Mouse (Mus musculus): ENCODE data around the gene Rcbtb2. TPM values are rescaled to one million over a fixed set of nuclear protein-coding genes. Genes with fewer than 3 reads are reported as not detected.

Gene Rcbtb2
- polyA plus RNA-seq, 1 experiment = 11.8 TPM

GRCm38 (mm10) chr14:73116301-73116700 lies 6.5 kb upstream of the Rcbtb2 start:
- no peaks in the 10 kb centered on the region for H3K79me2 ChIP-seq (ENCODE audit: control insufficient read depth, insufficient read depth)
- TF ChIP-seq TCF3 (IDR thresholded peaks at IDR 0.05; ENCODE audit: insufficient read length, low read depth) = no peak
- TF ChIP-seq MAX (IDR thresholded peaks at IDR 0.05; ENCODE audit: low read depth) = no peak
- TF ChIP-seq REST (IDR thresholded peaks at IDR 0.05; ENCODE audit: insufficient read depth, insufficient read length) = no peak
- no peak for TF ChIP-seq MYOG (IDR thresholded peaks at IDR 0.05; ENCODE audit: control insufficient read depth in 1 of 3, insufficient read depth in 1 of 3, insufficient read length in 2 of 3, low read depth in 2 of 3)
- TF ChIP-seq TCF12 (IDR thresholded peaks at IDR 0.05; ENCODE audit: insufficient read depth, poor library complexity, severe bottlenecking) = no peak
- TF ChIP-seq SRF (IDR thresholded peaks at IDR 0.05; ENCODE audit: control insufficient read depth, insufficient read length, low read depth) = no peak
- no peak for TF ChIP-seq USF1 (IDR thresholded peaks at IDR 0.05; ENCODE audit: low read depth)
- TF ChIP-seq POLR2A (IDR thresholded peaks at IDR 0.05; ENCODE audit: insufficient read length, low read depth) = no peak
- TF ChIP-seq E2F4 (IDR thresholded peaks at IDR 0.05; ENCODE audit: insufficient read depth) = no peak
- TF ChIP-seq POLR2AphosphoS2 (IDR thresholded peaks at IDR 0.05; ENCODE audit: insufficient read length, low read depth) = no peak
- no peak for TF ChIP-seq CEBPB (IDR thresholded peaks at IDR 0.05; ENCODE audit: insufficient read depth, poor library complexity, severe bottlenecking)
- no peak for TF ChIP-seq MYOD1 (IDR thresholded peaks at IDR 0.05; ENCODE audit: control insufficient read depth in 1 of 3, insufficient read length in 2 of 3, low read depth in 2 of 3)
- no peak overlapping the region for H3K4me2 ChIP-seq (ENCODE audit: low read depth)
- no peak overlapping the region for H3ac ChIP-seq (ENCODE audit: control insufficient read depth, insufficient read length)
- H3K4me3 ChIP-seq = peak overlapping the region; percentile 1
- H3K36me3 ChIP-seq (ENCODE audit: control insufficient read depth, insufficient read depth) = no peaks in the 10 kb centered on the region
- no peaks in the 10 kb centered on the region for H3K27me3 ChIP-seq (ENCODE audit: control insufficient read depth, insufficient read depth, insufficient read length)

- no peaks in the 10 kb centered on the region for H3K36me3 ChIP-seq (ENCODE audit: control insufficient read depth, insufficient read depth)
- H3ac ChIP-seq (ENCODE audit: control insufficient read depth, insufficient read length) = no peak overlapping the region
- TF ChIP-seq TCF12 (IDR thresholded peaks at IDR 0.05; ENCODE audit: insufficient read depth, poor library complexity, severe bottlenecking) (no peak), CEBPB (IDR thresholded peaks at IDR 0.05; ENCODE audit: insufficient read depth, poor library complexity, severe bottlenecking) (no peak), MYOD1 (IDR thresholded peaks at IDR 0.05; ENCODE audit: control insufficient read depth in 1 of 3, insufficient read length in 2 of 3, low read depth in 2 of 3) (peak in 2 of 3 experiments; percentile 27), TCF3 (IDR thresholded peaks at IDR 0.05; ENCODE audit: insufficient read length, low read depth) (no peak), POLR2AphosphoS2 (IDR thresholded peaks at IDR 0.05; ENCODE audit: insufficient read length, low read depth) (no peak), E2F4 (IDR thresholded peaks at IDR 0.05; ENCODE audit: insufficient read depth) (no peak), USF1 (IDR thresholded peaks at IDR 0.05; ENCODE audit: low read depth) (no peak), MAX (IDR thresholded peaks at IDR 0.05; ENCODE audit: low read depth) (no peak), MYOG (IDR thresholded peaks at IDR 0.05; ENCODE audit: control insufficient read depth in 1 of 3, insufficient read depth in 1 of 3, insufficient read length in 2 of 3, low read depth in 2 of 3) (peak in 2 of 3 experiments; percentile 5 to 15), SRF (IDR thresholded peaks at IDR 0.05; ENCODE audit: control insufficient read depth, insufficient read length, low read depth) (no peak)
- peak overlapping the region; percentile 74 for H3K4me2 ChIP-seq (ENCODE audit: low read depth)
- peak overlapping the region; percentile 1 for H3K4me3 ChIP-seq
- no peaks in the 10 kb centered on the region for H3K27me3 ChIP-seq (ENCODE audit: control insufficient read depth, insufficient read depth, insufficient read length)
- no peaks in the 10 kb centered on the region for H3K79me2 ChIP-seq (ENCODE audit: control insufficient read depth, insufficient read depth)
Measured at GRCm38 (mm10) chr14:73116938-73117337, 5.9 kb upstream of the Rcbtb2 start.

- Histone ChIP-seq H3K4me2 (ENCODE audit: low read depth) (peak overlapping the region; percentile 74), H3K79me2 (ENCODE audit: control insufficient read depth, insufficient read depth) (no peaks in the 10 kb centered on the region), H3K27me3 (ENCODE audit: control insufficient read depth, insufficient read depth, insufficient read length) (no peaks in the 10 kb centered on the region), H3K36me3 (ENCODE audit: control insufficient read depth, insufficient read depth) (no peaks in the 10 kb centered on the region), H3K4me3 (peak overlapping the region; percentile 1), H3ac (ENCODE audit: control insufficient read depth, insufficient read length) (no peak overlapping the region)
- TF ChIP-seq REST (IDR thresholded peaks at IDR 0.05; ENCODE audit: insufficient read depth, insufficient read length) (no peak), CEBPB (IDR thresholded peaks at IDR 0.05; ENCODE audit: insufficient read depth, poor library complexity, severe bottlenecking) (no peak), POLR2A (IDR thresholded peaks at IDR 0.05; ENCODE audit: insufficient read length, low read depth) (no peak), MAX (IDR thresholded peaks at IDR 0.05; ENCODE audit: low read depth) (no peak), USF1 (IDR thresholded peaks at IDR 0.05; ENCODE audit: low read depth) (no peak), SRF (IDR thresholded peaks at IDR 0.05; ENCODE audit: control insufficient read depth, insufficient read length, low read depth) (no peak), TCF3 (IDR thresholded peaks at IDR 0.05; ENCODE audit: insufficient read length, low read depth) (no peak), MYOD1 (IDR thresholded peaks at IDR 0.05; ENCODE audit: control insufficient read depth in 1 of 3, insufficient read length in 2 of 3, low read depth in 2 of 3) (no peak), POLR2AphosphoS2 (IDR thresholded peaks at IDR 0.05; ENCODE audit: insufficient read length, low read depth) (no peak), E2F4 (IDR thresholded peaks at IDR 0.05; ENCODE audit: insufficient read depth) (no peak), MYOG (IDR thresholded peaks at IDR 0.05; ENCODE audit: control insufficient read depth in 1 of 3, insufficient read depth in 1 of 3, insufficient read length in 2 of 3, low read depth in 2 of 3) (no peak), TCF12 (IDR thresholded peaks at IDR 0.05; ENCODE audit: insufficient read depth, poor library complexity, severe bottlenecking) (no peak)
Measured at GRCm38 (mm10) chr14:73117411-73118392, 5.1 kb upstream of the Rcbtb2 start.

GRCm38 (mm10) chr14:73118482-73119347 lies 4.1 kb upstream of the Rcbtb2 start:
- Histone ChIP-seq H3K4me2 (ENCODE audit: low read depth) (no peak overlapping the region), H3K36me3 (ENCODE audit: control insufficient read depth, insufficient read depth) (no peaks in the 10 kb centered on the region), H3K79me2 (ENCODE audit: control insufficient read depth, insufficient read depth) (no peaks in the 10 kb centered on the region), H3K4me3 (no peak overlapping the region), H3ac (ENCODE audit: control insufficient read depth, insufficient read length) (no peak overlapping the region), H3K27me3 (ENCODE audit: control insufficient read depth, insufficient read depth, insufficient read length) (no peaks in the 10 kb centered on the region)
- TF ChIP-seq USF1 (IDR thresholded peaks at IDR 0.05; ENCODE audit: low read depth) = no peak
- no peak for TF ChIP-seq POLR2AphosphoS2 (IDR thresholded peaks at IDR 0.05; ENCODE audit: insufficient read length, low read depth)
- TF ChIP-seq TCF12 (IDR thresholded peaks at IDR 0.05; ENCODE audit: insufficient read depth, poor library complexity, severe bottlenecking) = no peak
- no peak for TF ChIP-seq MAX (IDR thresholded peaks at IDR 0.05; ENCODE audit: low read depth)
- no peak for TF ChIP-seq E2F4 (IDR thresholded peaks at IDR 0.05; ENCODE audit: insufficient read depth)
- no peak for TF ChIP-seq MYOG (IDR thresholded peaks at IDR 0.05; ENCODE audit: control insufficient read depth in 1 of 3, insufficient read depth in 1 of 3, insufficient read length in 2 of 3, low read depth in 2 of 3)
- TF ChIP-seq SRF (IDR thresholded peaks at IDR 0.05; ENCODE audit: control insufficient read depth, insufficient read length, low read depth) = no peak

All from myocyte (in vitro differentiated cells).